Mouse (Mus musculus) adrenal gland, postnatal 36 days (tissue): Measurements from ENCODE around the gene Gm8122. TPM values are rescaled to one million over a fixed set of nuclear protein-coding genes. Genes with fewer than 3 reads are reported as not detected.
"Not testable (repeated sequence)": the region's sequence is repeated elsewhere in the genome, so short reads cannot be mapped to it uniquely, and the experiment has no call there.

Experiments
- DNase-seq, 2 experiments: peaks; one replicate each; pipeline ENCODE4 v3.0.0; 2021; ENCODE audit warnings: mixed read lengths in 1 of 2
- long read RNA-seq, 2 experiments: library from polyadenylated mRNA; stranded (forward); transcript quantifications; one replicate each; pipeline ENCODE4 v2.0.0; 2021; ENCODE audit warnings: borderline sequencing depth in 2 of 2
- total RNA-seq, 2 experiments: library from RNA; stranded (reverse); gene quantifications; 2 replicates each; pipeline ENCODE4 v1.2.3; 2021

Gm8122 gene
- not detected for total RNA-seq
- long read RNA-seq, experiment 1: 0 reads
- long read RNA-seq, experiment 2: 0 reads

DNA sequence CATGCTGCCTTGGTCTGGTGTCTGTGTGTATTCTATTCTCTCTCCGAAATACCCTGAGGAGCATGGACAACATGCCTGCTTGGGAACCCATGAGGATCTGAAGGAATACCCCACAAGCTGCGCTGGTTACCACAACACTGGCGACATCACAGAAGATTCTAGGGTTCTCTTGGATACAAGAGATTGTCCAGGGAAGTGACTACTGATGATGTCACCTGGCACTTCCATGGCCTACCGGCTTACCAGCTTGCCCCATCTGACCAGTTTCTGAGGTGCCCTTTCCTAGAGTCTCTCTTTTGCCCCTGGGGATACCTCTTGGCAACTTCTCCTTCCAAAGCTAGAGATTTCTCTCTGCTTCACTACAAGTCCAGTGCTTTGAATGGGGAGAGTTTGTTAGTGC lies at the start of gene Gm8122:
Gene Gm8122, minus strand, starts transcription at position 101 of the 400 bp plus-strand sequence.
- DNase-seq: not testable (repeated sequence)

DNA sequence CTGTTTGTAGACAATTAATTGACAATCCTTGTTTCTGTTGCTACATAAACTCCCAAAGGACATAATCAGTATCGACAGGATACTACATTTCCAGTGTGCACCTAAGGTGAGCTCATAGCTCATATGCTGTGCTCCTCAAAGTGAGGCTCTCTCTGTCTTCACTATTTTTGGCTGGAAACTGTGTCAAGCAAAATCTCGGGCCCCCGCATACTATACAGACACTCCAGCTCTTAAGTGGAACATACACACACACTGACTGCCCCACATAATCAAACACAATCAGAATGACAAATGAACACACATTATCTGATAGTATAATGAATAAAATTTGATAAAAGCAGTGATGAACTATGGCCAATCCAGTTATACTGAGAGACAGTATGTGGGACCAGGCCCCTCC lies 43.6 kb upstream of the Gm8122 start:
- not testable (repeated sequence) for DNase-seq

DNA sequence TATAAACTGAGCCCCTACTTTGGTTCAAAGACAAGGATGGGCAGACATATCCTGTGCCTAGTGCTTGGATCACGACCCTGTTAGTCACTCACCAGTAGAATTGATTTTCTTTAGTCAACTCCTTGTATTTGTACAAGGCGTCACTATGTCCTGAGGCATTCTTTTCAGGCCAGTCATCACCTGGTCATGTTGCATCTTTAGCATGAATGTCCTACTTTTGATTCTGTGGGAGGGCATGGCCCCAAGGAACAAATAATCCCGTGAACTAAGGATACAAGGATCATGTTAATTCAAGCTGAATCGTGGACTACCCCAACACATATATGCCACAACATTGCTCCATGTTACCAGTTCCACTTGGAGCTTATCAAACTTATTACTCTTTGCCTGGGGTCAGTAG lies 43.0 kb upstream of the Gm8122 start:
- not testable (repeated sequence) for DNase-seq

DNA sequence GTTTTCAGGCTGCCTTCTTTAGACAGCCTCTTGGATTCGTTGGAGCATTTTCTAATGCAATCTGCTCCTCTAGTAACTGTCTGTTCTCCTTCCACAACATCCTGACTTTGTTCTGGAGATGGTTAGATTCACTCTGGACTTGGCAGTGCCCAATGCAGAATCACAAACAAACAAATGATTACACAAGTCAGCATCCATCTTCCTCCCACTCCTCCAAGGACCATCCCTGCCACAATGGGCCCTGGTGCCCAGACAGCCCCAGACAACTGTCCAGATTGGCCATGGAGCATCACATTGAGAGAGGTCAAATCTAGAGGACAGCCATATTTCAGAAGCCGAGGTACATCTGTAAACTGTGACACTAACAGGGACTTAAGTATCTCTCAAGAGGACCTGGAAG lies 42.4 kb upstream of the Gm8122 start:
- not testable (repeated sequence) for DNase-seq

DNA sequence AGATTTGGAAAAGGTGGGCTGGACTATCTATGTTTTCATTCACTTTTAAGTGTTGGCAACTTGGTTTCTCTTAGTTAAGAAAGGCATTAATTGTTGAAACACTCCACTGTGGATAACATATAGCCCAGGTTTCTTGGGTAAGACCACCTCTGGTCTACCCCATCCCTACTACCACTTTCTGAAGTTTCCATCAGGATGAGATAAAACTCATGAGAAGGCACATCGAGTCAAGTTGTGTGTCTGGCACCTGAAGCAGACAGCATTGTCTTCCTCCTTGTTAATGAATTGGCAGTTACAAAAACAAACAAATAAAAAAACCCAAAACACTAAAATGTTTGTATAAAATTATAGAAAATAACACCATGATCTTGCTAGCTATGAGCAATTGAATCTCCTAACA lies 40.6 kb upstream of the Gm8122 start:
- DNase-seq: not testable (repeated sequence)

DNA sequence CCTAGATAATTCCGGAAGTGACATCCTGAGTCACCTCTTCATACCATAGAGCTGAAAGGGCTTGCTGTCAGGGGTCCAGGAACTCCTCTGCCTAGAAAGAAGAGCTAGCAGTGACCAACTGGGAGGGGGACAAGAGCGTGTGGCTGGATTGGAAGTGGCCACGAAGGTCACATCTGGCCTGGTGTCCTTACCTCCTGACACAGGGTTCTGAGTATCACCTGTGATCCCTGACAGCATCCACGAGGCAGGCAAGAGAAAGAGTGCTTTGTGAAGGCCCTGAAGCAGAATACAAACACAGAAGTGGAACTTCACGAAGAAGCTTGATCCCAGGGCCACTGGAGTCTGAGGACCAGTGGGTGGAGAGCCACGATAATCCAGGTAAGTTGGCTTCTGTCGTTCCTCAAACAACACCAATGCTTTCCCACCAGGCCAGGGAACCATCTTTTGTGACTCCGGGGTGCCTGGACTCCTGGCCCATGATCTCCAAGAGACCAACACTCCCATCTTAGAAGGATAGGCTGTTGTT lies 39.9 kb upstream of the Gm8122 start, which contains the start of gene Gm9732:
Gene Gm9732, plus strand, starts transcription at position 51 of the 526 bp plus-strand sequence.
- not testable (repeated sequence) for DNase-seq

DNA sequence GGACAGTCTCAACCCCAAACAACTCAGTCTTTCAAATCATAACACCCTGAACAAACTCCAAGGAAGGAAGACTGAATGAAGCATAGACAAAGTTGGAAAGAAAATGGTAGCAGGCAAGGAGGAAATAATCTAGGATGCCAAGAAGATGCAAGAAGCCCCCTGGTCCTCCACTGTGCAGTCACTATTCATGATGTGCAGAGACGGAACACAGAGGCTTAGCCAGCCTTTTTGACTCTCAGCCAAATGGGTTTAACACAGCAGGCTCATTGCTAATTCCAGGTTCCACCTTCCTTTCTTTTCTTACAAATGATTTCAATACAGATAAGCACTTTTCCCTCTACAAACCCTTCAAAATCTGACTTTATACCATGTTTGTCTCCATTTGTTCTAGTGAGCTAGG lies 38.1 kb upstream of the Gm8122 start:
- DNase-seq: not testable (repeated sequence)

DNA sequence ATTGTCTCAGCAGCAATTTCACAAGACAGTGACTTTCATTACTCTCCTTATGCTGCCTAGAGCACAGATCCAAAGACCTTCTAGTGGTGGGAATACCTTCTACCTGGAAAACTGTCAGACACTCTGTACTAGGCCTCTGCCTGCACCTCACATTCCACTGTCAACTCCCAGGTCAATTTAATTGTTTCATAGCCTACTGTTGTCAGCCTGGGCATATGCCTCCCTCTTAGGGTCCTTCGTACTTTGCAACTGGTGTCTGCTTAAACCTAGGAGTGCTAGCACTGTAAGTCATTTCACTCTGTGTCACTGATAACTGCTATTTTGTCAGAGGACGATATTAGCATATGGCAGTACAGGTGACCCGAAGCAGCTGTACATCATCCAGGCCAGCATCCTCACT lies 34.1 kb upstream of the Gm8122 start:
- not testable (repeated sequence) for DNase-seq

DNA sequence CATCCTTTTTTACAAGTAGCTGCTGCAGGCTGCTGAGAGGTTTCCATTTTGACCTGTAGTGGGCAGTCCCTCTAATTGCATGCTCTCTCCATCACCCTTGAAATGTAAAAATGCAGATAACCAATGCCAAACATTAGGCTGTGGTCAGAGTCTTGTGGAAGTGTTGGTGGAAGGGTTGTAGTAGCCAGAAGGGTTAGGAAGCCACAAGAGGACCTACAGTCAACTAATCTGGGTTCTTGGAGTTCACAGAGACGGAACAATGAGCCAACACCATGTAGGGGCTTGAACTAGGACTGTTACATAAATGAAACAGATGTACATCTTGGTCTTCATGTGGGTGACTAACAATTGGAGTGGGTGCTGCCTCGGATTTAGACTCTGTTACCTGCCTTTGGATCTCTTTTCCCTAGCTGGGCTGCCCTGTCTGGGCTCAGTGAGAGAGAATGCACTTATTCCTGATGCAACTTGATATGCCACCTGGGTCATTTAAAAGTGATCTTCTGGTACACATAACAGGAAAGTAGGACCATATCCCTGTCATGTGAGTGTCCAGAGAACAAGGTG lies 33.5 kb upstream of the Gm8122 start:
- not testable (repeated sequence) for DNase-seq

DNA sequence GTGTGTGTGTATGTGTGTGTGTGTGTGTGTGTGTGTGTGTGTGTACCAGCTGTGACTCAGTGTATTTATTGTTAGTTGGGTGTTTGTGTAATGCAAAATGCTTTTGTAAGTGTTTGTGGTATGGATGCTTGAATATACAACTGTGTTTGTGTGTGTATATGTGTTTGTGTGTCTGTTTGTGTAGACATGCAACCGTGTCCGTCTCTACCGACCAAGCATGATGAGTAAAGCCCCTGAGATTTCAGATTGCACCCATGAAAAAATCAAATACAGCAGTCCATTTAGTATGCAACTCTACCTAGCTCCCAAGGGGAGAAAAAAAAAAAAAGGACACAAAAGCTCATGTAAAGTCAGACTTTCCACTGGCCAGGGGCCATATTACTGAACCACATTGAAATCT lies 28.3 kb upstream of the Gm8122 start:
- DNase-seq: not testable (repeated sequence)

DNA sequence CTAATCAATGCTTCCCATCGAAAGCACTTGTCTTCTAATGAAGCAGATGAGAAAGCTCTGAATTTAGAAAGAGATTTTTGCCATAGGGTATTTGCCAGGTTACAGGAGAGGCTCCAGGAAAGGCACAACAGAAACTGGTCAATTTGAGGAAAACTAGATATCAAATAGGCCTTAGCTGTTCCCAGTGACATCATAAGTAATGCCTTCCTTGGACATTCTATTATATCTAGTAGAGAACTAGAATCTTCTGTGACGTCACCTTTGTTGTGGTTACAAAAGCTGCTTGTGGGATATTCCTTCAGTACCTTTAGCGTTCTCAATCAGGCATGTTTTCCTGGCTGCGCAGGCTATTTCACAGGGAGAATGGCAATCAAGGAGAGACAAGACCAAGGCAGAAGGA lies 23.2 kb upstream of the Gm8122 start, which contains the start of gene Gm8126:
Gene Gm8126, plus strand, starts transcription at position 301 of the 400 bp plus-strand sequence.
- DNase-seq: not testable (repeated sequence)

DNA sequence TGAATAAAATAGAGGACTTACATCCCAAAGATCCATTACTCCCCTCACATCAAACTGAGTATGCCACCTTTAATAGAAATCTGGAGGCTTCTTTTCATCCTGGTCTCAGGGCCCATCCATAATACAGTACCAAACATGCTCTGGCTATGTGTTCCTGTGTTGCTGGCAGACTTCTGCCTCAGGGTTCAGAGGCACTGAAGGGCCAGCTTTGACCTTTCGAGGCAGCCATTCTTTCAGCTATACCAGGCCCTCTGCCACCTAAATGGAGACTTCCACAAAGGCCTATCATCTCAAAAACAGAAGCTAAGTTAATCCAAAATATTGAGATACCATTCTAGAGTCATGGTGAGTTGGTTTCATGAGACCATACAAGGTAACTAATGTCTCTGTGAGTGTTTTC lies 21.4 kb upstream of the Gm8122 start:
- not testable (repeated sequence) for DNase-seq

DNA sequence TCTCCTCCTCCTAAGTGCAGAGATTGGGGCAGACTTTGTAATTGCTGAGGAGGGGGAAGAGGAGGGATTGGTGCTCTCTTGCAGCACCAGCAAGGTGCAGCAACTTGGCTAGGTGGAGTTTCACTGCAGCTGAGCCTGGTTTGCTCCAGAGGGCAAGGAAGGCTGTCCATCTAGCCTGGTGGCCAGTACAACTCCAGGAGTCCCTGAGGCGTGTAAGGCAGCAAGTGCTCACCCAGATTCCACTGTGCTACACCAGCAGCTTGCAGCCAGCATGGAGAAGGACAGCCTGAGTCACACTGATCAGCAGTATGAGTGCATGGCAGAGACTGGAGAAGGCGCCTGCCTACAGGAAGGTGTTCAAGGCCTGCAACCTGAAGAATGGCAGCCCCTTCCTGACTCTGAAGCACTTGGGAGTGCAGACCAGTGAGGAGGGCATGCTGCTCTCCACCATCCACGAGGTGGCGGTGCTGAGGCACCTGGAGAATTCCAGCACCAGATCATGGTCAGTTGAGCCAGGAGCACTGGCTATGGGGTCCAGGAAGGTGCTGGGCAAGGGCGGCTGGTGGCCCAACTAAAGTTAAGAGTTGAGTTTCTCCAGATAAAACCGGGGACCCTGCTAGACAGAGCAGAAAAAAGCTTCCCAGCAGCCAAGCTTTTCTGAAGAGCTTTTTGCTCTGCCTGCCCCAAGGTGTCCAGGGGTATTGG lies 15.6 kb upstream of the Gm8122 start:
- DNase-seq: not testable (repeated sequence)

DNA sequence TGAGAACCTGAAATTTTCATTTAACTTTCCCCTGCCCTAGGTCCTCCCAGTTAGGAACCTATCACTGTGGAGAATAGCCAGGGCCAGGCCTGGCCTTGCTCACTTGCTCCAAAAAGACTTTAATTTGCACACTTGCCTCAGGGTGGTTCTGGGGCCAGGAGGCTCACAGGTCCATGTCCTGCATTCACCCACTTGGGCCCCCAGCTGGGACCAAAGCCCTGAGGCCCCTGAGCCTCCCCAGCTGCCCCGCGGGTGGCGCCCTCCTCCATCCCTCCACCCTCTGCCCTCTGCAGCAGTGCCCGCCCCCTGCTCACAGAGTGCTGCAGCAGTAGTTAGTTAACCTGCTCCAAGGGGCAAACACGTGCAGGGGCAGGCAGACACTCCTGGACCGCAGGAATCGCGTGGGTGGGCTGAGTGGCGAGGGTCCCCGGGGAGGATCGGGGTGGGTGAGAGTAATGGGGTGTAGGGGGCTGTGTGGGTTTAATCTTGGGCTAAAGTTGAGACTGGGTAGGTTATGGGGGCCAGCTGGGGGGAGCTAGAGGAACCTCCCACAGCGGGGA lies 14.6 kb upstream of the Gm8122 start:
- DNase-seq: not testable (repeated sequence)

DNA sequence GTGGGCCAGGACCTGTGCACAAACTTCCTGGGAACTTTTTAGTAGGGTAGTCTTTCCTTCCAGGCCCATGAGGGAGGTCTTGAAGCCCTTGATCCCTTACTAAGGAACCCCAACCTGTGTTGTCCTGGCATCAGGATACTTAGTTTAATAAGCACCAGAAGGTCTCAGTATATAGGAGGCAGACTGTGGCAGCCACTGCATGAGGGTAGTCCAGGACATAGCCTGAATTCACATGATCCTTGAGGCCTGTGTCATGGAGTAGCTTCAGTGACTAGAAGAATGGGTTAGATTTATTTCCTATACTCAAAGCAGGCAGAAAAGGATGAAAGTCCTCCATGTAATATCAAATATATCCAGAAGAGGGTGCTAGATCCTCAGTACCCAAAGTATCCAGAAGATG lies 2.7 kb upstream of the Gm8122 start:
- DNase-seq: not testable (repeated sequence)

Other genes starting within 250 kb of the Gm8122 start
- not detected for gene Gm8082, start 241.7 kb downstream of the Gm8122 start, total RNA-seq
- gene Gm10376, start 219.7 kb downstream of the Gm8122 start, total RNA-seq: not detected
- gene Gm8094, start 158.7 kb downstream of the Gm8122 start, total RNA-seq: not detected
- not detected for gene Gm8104, start 134.7 kb downstream of the Gm8122 start, total RNA-seq
- not detected for gene Gm7233, start 55.4 kb downstream of the Gm8122 start, total RNA-seq
- gene Gm8126, start 23.3 kb upstream of the Gm8122 start, total RNA-seq: not detected
- not detected for gene Gm9732, start 39.7 kb upstream of the Gm8122 start, total RNA-seq
- not detected for gene Gm8127, start 58.5 kb upstream of the Gm8122 start, total RNA-seq
- not detected for gene 1700001F09Rik, start 112.5 kb upstream of the Gm8122 start, total RNA-seq
- not detected for gene Gm8138, start 181.0 kb upstream of the Gm8122 start, total RNA-seq